Mouse (Mus musculus): ENCODE data around the gene Pdxp.

Gene Pdxp

GRCm38 (mm10) chr15:78927021-78927787, 13.5 kb downstream of the Pdxp start:
- no peak for DNase-seq (ENCODE audit: extremely low spot score, low read depth, low spot score)

GRCm38 (mm10) chr15:78927788-78928457, 14.2 kb downstream of the Pdxp start:
- no peak for DNase-seq (ENCODE audit: extremely low spot score, low read depth, low spot score)

GRCm38 (mm10) chr15:78928539-78928938, 14.8 kb downstream of the Pdxp start:
- no peak for DNase-seq (ENCODE audit: extremely low spot score, low read depth, low spot score)

GRCm38 (mm10) chr15:78930192-78930706, 16.5 kb downstream of the Pdxp start:
- DNase-seq (ENCODE audit: extremely low spot score, low read depth, low spot score), result no peak

- no peak for DNase-seq (ENCODE audit: extremely low spot score, low read depth, low spot score)
Measured at GRCm38 (mm10) chr15:78930801-78931426, 17.2 kb downstream of the Pdxp start.

- no peak for DNase-seq (ENCODE audit: extremely low spot score, low read depth, low spot score)
Measured at GRCm38 (mm10) chr15:78931577-78931976, 17.9 kb downstream of the Pdxp start.

DNA sequence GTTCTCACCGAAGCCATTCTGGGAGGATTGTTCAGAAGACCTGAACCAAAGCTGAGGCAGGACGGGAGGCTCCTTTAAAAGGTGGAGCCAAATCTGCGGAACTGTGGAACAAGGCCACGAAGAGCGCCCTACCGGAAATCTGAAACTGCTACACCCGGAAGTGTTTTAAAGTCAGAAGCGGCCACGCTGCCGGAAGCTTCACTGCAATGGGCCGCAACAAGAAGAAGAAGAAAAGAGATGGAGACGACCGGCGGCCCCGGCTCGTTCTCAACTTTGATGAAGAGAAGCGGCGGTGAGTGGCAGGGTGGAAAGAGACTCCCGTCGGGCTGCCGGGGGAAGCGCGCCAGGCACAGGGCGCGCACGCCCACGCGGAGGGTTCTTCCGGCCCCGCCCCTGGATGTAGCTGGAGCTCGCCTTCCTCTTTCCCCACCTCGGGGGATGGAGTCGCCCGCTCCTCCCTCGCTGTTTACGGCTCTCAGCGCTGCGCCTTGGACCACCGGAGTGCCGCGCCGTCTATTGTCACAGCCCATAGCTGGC, 21.1 kb downstream of the Pdxp start, which contains the start of gene Nol12:
Gene Nol12 (plus strand): TSS at position 150 of the 537 bp plus-strand sequence.
- peak; percentile 77 for DNase-seq (ENCODE audit: extremely low spot score, low read depth, low spot score)

- no peak for DNase-seq (ENCODE audit: extremely low spot score, low read depth, low spot score)
Measured at GRCm38 (mm10) chr15:78936403-78936802, 22.7 kb downstream of the Pdxp start.

GRCm38 (mm10) chr15:78937311-78937710, 23.6 kb downstream of the Pdxp start:
- no peak for DNase-seq (ENCODE audit: extremely low spot score, low read depth, low spot score)

DNA sequence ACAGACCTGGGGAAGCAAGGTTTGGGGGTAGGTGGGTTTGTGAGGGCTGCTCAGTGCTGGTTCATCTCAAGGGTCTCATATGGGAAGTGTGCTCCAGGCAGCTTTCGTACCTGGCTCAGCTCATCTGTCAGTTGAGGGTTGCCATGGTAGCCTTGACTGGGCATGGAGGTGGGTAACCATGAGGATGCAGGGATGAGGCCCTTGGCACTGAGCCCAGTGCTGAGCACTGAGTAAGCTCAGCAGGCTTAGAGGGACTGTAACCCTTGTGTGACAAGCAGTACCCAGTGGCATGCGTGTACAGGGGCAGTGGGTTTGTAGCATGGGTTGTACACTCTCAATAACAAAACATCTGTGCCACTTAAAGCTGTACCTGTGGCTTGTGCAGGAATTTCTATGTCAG, 24.2 kb downstream of the Pdxp start:
- DNase-seq (ENCODE audit: extremely low spot score, low read depth, low spot score), result no peak

- no peak for DNase-seq (ENCODE audit: extremely low spot score, low read depth, low spot score)
Measured at GRCm38 (mm10) chr15:78940325-78940724, 26.6 kb downstream of the Pdxp start.

- no peak for DNase-seq (ENCODE audit: extremely low spot score, low read depth, low spot score)
Measured at GRCm38 (mm10) chr15:78942663-78943062, 28.9 kb downstream of the Pdxp start.

DNA sequence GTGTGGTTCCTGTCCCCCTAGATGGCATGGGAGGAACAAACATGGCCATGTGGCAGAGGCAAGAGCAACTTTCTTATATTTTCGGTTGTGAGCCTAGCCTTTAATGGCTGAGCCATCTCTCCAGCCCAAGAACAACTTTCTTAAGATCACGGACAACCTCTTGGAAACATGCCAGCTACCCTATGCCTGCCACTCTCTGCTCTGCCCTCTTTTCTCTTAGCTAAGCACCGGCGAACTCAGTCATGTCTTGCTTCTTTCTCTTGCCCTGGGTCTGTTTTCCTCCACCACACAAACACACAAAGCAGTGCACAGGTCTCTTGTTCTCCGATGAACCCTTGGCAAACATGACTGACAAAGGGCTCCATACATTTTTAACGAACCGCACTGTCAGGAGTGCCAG, 32.5 kb downstream of the Pdxp start:
- no peak for DNase-seq (ENCODE audit: extremely low spot score, low read depth, low spot score)

GRCm38 (mm10) chr15:78947657-78948056, 33.9 kb downstream of the Pdxp start, which contains the start of gene Triobp:
TSS of gene Triobp (plus strand) at chr15:78947724.
- no peak for DNase-seq (ENCODE audit: extremely low spot score, low read depth, low spot score)

GRCm38 (mm10) chr15:78948152-78948725, 34.5 kb downstream of the Pdxp start:
- DNase-seq (ENCODE audit: extremely low spot score, low read depth, low spot score), result no peak

DNA sequence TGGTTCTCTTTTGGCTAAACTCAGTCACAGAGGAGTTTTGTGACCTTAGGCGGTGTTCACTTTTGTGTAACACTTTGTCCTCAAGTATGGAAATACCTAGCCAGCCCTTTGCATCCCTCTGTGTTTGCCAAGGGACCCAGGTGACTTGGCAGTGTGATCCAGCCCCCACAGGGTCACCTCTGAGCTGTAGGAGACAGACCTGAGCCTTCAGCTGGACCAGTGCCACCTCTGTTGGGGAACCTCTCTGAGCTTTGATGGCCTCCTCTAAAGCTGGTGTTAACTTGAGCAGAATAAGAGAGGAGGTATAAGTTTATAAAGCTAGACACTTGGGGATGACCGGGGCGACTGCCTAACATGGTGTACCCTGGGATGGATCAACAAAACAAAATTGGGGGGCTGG, 35.2 kb downstream of the Pdxp start:
- no peak for DNase-seq (ENCODE audit: extremely low spot score, low read depth, low spot score)

- no peak for DNase-seq (ENCODE audit: extremely low spot score, low read depth, low spot score)
Measured at GRCm38 (mm10) chr15:78955663-78956062, 41.9 kb downstream of the Pdxp start.

DNA sequence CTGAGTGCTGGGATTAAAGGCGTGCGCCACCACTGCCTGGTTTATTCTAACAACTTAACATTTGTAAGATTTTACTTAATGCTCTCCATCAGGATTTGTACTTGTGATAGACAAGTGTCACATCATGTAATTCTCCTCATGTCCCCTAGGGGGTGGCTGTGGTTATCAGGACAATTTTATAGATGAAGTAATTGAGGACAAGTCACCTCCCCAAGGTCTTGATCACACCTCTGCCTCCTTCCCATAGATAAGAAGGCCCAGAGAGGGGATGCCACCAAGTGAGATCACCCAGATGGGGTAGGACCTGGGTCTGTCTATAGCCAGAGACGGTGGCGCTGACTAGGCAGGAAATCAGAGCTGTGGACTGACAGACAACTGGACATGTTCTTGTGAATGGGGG, 42.6 kb downstream of the Pdxp start:
- no peak for DNase-seq (ENCODE audit: extremely low spot score, low read depth, low spot score)

DNA sequence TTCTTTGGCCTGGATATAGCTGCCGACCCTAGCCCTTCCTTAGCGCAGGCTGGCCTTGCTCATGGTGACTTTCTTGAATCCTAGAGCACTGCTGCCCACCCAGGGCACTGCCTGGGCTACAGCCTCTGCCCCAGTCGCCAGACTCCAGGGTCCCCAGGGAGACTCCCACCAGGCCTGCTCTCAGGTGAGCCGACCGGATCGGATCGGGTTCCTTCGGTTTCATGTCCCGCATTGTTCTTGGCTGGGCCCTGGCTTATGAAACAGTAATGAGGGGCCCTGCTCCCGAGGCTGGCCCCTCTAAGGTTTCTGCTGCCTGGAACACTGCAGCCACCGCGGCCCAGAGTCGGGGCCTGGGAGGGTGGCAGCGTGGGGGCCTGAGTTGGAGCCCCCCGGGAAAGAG, 43.3 kb downstream of the Pdxp start:
- DNase-seq (ENCODE audit: extremely low spot score, low read depth, low spot score), result no peak

- DNase-seq (ENCODE audit: extremely low spot score, low read depth, low spot score), result no peak
Measured at GRCm38 (mm10) chr15:78959537-78959936, 45.8 kb downstream of the Pdxp start.

DNA sequence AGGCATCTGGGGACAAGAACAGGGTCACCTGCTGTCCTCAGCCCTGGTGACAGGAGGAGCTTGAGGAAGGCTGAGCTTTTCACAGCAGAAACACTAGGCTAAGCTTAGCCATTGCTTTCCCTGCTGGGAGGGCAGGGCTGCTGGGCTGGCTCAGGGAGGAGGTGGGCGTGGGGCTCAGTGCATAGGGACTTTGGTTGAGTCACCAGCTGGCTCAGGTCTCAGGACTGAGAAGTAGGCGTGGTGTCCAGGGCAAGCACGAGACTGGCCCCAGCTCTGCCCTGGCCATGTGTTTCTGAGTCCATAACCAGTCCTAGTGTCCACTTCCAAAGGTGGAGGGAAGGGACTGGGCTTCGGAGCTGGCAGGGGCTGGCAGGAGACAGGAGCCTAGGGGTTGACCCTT, 46.4 kb downstream of the Pdxp start:
- DNase-seq (ENCODE audit: extremely low spot score, low read depth, low spot score), result no peak
